Mouse (Mus musculus): ENCODE results near the gene Hist1h4h.
"Not testable (repeated sequence)": the region's sequence is repeated elsewhere in the genome, so short reads cannot be mapped to it uniquely, and the experiment has no call there.

Gene Hist1h4h

GRCm38 (mm10) chr13:23555839-23556416 lies 25.1 kb downstream of the Hist1h4h start:
- no peak for DNase-seq (ENCODE audit: low read depth, low spot score)

DNA sequence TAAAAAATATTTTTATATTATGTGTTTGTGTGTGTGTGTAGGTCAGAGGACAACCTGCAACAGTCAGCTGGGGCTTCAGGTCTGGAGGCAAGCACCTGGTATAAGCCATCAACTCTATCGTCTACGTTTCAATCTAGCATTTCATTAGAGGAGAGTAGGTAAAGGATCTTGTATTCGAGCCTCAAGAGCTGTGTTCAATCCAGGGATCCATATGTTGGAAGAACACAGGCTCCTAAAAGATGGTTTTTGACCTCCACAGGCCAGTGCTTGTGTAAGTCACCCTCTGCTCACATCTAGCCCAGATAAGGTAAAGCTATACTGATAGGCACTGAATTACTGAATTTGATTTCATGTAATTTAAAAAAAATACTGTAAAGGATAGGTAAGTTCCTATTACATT lies 26.1 kb downstream of the Hist1h4h start:
- no peak for DNase-seq (ENCODE audit: low read depth, low spot score)

DNA sequence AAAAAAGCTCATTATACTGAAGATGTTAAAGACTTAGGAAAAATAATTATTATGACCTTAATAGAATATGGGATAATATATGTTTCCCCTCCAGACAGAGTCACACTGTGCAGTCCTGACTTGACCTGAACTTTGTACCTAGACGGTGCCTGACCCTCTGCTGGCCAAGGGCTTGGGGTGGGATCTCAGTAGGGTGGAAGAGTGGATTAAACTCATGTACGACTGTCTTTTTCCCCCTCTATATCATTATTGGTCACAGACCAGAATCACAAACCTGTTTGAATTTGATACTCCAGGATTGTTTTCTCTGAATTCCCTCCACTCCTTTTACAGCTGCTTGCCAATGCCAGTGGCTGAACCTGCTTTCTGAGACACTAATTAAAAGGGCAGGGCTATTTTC lies 29.8 kb downstream of the Hist1h4h start:
- DNase-seq (ENCODE audit: low read depth, low spot score): not testable (repeated sequence)

- DNase-seq (ENCODE audit: low read depth, low spot score): not testable (repeated sequence)
Observed at GRCm38 (mm10) chr13:23561531-23561882, 30.7 kb downstream of the Hist1h4h start.

DNA sequence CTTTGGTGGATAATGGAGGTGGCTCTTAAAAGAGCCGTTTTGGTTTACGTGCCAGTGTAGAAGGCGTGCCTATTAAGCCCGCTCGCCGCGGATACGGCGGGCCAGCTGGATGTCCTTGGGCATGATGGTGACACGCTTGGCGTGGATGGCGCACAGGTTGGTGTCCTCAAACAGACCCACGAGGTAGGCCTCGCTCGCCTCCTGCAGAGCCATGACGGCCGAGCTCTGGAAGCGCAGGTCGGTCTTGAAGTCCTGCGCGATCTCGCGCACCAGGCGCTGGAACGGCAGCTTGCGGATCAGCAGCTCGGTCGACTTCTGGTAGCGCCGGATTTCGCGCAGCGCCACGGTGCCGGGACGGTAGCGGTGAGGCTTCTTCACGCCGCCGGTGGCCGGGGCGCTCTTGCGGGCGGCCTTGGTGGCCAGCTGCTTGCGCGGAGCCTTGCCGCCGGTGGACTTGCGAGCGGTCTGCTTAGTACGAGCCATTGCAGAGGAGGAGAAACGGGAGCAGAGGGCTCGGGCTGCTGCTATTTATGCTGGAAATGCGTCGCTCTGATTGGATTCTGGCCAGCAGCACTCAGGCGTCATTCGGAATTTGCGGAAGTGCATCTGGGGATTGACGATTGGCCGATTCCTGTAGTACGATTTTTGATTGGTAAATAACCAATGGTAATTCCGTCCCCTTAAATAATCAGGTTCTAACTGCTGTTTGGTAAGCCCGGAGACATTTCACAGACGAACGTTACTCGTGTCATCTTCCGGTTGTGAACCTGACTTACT lies 31.2 kb downstream of the Hist1h4h start, which contains the start of gene Hist1h3e:
Gene Hist1h3e, minus strand, starts transcription at position 487 of the 777 bp plus-strand sequence.
- peak; percentile 95 for DNase-seq (ENCODE audit: low read depth, low spot score)

DNA sequence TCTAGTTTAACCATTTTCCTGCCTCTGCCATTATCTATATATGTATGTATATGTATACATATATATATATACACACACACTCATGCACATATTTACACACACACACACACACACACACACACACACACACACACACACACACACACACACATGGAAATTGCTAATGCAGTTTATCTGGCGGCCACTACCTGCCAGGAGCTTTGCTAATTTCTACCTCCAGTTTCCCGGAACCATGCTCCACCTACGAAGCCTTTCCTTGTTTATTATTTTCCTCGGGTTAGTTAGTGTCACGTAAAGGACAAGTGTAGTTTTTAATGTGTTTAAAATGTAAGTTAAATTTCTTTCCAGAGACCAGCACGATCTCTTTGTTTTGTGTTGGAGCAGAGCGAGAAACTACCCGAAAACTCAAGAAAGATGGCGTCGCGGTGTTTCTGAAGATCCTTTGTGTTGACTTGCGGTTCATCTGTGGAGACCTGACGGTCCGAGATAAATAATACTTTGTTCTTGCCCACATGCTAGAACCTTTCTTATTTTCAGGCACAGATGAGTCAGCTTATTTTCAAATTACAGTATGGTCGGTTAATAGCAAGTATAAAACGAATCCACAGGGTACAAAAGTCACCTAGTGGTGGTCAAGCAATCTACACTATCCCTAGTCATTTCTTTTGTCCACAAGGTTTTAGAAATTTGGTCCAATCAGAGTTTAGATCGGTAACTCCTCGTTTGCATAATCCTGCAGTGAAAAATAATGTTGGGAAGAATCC lies 32.0 kb downstream of the Hist1h4h start:
- DNase-seq (ENCODE audit: low read depth, low spot score): peak; percentile 54

DNA sequence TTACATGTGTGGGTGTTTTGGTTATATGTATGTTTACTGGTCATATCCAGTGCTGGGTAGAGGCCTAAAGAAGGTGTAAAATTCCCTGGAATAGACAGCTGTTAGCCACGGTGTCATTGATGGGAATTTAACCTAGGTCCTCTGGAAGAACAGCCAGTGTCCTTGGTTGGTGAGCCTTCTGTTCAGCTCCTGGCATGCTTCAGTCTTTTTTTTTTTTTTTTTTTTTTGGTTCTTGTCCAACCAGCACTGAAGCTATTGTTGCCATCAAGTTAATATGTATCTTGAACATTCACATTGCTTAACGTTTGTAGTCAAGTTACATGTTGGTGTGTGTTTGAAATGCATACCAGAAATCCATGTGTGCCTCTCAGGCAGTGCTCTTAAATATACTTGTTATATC lies 33.6 kb downstream of the Hist1h4h start:
- no peak for DNase-seq (ENCODE audit: low read depth, low spot score)

DNA sequence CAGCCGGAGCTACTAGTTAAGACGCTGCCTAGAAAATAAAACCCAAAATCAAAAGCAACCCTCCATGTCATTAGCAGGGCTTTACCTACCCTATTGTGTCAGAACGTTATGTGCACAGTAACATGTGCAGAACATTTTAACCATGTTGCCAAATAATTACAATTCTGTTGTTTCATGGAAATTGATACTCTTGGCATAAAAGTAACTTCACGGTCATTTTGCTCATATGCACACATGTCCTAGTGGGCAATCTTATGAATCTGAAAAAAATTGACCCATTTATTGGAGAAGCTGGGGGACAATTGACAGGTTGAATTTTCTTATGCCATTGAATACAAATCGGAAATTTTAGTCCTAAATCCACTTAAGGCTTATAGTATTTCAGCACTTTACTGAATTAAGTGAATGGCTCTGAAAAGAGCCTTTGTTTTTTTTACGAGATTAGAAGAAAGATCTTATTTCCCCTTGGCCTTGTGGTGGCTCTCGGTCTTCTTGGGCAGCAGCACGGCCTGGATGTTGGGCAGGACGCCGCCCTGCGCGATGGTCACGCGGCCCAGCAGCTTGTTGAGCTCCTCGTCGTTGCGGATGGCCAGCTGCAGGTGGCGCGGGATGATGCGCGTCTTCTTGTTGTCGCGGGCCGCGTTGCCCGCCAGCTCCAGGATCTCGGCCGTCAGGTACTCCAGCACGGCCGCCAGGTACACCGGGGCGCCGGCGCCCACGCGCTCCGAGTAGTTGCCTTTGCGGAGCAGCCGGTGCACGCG lies 39.6 kb downstream of the Hist1h4h start:
- not testable (repeated sequence) for DNase-seq (ENCODE audit: low read depth, low spot score)

GRCm38 (mm10) chr13:23571022-23571503 lies 40.2 kb downstream of the Hist1h4h start, which contains the start of the genes Hist1h2ae and Hist1h2bg:
TSS of gene Hist1h2ae (minus strand) at chr13:23571220.
TSS of gene Hist1h2bg (plus strand) at chr13:23571396.
- DNase-seq (ENCODE audit: low read depth, low spot score): peak; percentile 73

GRCm38 (mm10) chr13:23571504-23572217 lies 40.8 kb downstream of the Hist1h4h start:
- not testable (repeated sequence) for DNase-seq (ENCODE audit: low read depth, low spot score)

- no peak for DNase-seq (ENCODE audit: low read depth, low spot score)
Observed at GRCm38 (mm10) chr13:23572218-23573033, 41.6 kb downstream of the Hist1h4h start.

- DNase-seq (ENCODE audit: low read depth, low spot score): not testable (repeated sequence)
Observed at GRCm38 (mm10) chr13:23573034-23573897, 42.4 kb downstream of the Hist1h4h start.

GRCm38 (mm10) chr13:23573898-23574524 lies 43.2 kb downstream of the Hist1h4h start, which contains the start of the genes Hist1h2bf and Hist1h2ad:
TSS of gene Hist1h2bf (minus strand) at chr13:23574196.
TSS of gene Hist1h2ad (plus strand) at chr13:23574381.
- peak; percentile 94 for DNase-seq (ENCODE audit: low read depth, low spot score)

- not testable (repeated sequence) for DNase-seq (ENCODE audit: low read depth, low spot score)
Observed at GRCm38 (mm10) chr13:23574546-23575170, 43.8 kb downstream of the Hist1h4h start.

GRCm38 (mm10) chr13:23575271-23575851 lies 44.5 kb downstream of the Hist1h4h start, which contains the start of gene Hist1h3d:
TSS of gene Hist1h3d (plus strand) at chr13:23575763.
- peak; percentile 49 for DNase-seq (ENCODE audit: low read depth, low spot score)

DNA sequence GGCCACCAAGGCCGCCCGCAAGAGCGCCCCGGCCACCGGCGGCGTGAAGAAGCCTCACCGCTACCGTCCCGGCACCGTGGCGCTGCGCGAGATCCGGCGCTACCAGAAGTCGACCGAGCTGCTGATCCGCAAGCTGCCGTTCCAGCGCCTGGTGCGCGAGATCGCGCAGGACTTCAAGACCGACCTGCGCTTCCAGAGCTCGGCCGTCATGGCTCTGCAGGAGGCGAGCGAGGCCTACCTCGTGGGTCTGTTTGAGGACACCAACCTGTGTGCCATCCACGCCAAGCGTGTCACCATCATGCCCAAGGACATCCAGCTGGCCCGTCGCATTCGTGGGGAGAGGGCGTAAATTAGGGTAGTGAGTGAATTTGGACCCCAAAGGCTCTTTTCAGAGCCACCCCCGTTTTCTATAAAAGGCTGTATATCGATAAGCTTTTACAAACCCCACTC lies 45.0 kb downstream of the Hist1h4h start:
- DNase-seq (ENCODE audit: low read depth, low spot score): not testable (repeated sequence)

DNA sequence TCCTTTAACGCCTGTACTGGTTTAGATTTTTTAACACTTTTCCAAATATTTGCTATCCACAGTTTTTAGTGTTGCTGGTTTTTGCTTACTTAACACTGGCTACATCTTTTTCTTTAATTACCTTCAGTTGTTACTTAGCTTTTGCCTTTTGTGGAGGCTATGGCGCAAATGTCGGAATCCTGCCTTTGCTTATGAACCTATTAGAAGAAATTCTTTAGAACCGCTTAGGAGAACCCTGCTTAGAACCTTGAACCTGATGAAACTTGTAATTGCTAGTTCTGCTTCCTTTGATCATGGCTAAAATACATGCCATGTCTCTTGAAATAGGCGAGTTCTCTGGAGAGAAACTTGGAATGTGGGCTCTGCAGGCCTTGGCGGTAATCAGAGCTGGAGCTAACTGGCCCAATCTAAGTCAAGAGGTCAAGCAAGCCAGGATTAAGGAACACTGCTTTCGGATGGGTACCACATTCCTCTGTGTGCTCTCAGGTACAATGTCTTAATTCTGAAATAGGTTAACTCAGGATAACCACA lies 45.6 kb downstream of the Hist1h4h start:
- no peak for DNase-seq (ENCODE audit: low read depth, low spot score)
